Mouse (Mus musculus) liver, postnatal 0 days (tissue): ENCODE measurements at regions not wholly inside any gene's neighbourhood (a gene's known extent, or its start where the extent isn't known, plus 50 kb on each side); places are given as distances from the start of the nearest gene placed in this dataset.
"Not testable (repeated sequence)": the region's sequence is repeated elsewhere in the genome, so short reads cannot be mapped to it uniquely, and the experiment has no call there.

Experiments
- CTCF ChIP-seq: sonication (generic); IDR thresholded peaks from 2 replicates; pipeline ENCODE4 v1.5.1; 2016; ENCODE audit warnings: antibody characterized with exemption, low read depth
- EP300 ChIP-seq: IDR thresholded peaks from 2 replicates; pipeline ENCODE4 v1.6.1; 2016; ENCODE audit warnings: antibody characterized with exemption, low read depth, mild to moderate bottlenecking

GRCm38 (mm10) chrX:135085770-135086553, 77.0 kb upstream of the Zmat1 start:
- not testable (repeated sequence) for TF ChIP-seq CTCF, EP300
